Mouse (Mus musculus): ENCODE results near the gene Blzf1. TPM values are rescaled to one million over a fixed set of nuclear protein-coding genes. Genes with fewer than 3 reads are reported as not detected.
A peak's percentile ranks its signal among the peaks of the same experiment; 100 is the strongest.

Gene Blzf1
- polyA plus RNA-seq, 1 experiment, result 1.3 TPM

DNA sequence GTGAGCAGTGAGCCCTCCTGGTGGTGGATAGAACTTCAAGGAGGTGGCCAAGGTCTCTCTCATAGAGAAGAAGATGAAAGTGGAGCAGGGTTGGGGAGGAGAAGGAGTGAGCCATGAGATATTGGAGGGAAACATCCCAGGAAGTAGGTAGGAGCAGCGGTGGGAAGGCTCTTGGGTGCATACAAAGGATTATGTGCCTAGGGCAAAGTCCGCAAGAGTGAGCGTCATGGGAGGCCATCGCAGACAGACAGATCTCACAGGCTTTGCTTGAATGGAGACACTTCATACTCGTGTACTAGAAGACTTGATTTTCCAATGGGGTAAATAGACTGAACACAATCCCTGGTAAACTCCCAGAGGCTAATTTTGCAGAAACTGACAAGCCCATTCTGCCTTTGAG, 11.2 kb upstream of the Blzf1 start:
- no peak for DNase-seq (ENCODE audit: low read depth in 1 of 2, low spot score in 2 of 2)

GRCm38 (mm10) chr1:164317261-164317660, 10.0 kb upstream of the Blzf1 start:
- no peak for DNase-seq (ENCODE audit: low read depth in 1 of 2, low spot score in 2 of 2)
- H3K4me1 ChIP-seq (ENCODE audit: control insufficient read depth, insufficient read depth, insufficient read length), result no peaks in the 10 kb centered on the region
- no peaks in the 10 kb centered on the region for H3K36me3 ChIP-seq (ENCODE audit: control insufficient read depth, insufficient read depth, low read length)
- no peak overlapping the region for H3K4me3 ChIP-seq (ENCODE audit: extremely low read depth, insufficient read depth, insufficient read length)
- 89% methylated on average over 9 of the region's 9 CpGs for WGBS
- TF ChIP-seq POLR2A (IDR thresholded peaks at IDR 0.05; ENCODE audit: low read depth, low read length) (no peak), CTCF (IDR thresholded peaks at IDR 0.05; ENCODE audit: extremely low read depth, insufficient read depth, insufficient read length, insufficient replicate concordance) (no peak)
- no peak overlapping the region for H3K27ac ChIP-seq (ENCODE audit: insufficient read depth, low read length)
- H3K27me3 ChIP-seq (ENCODE audit: control insufficient read depth, insufficient read depth, low read length), result no peaks in the 10 kb centered on the region

More for the DNA sequence above, 11.2 kb upstream of the Blzf1 start:
- Histone ChIP-seq H3K27ac (ENCODE audit: insufficient read depth, low read length) (no peak overlapping the region), H3K4me3 (ENCODE audit: extremely low read depth, insufficient read depth, insufficient read length) (no peak overlapping the region), H3K27me3 (ENCODE audit: control insufficient read depth, insufficient read depth, low read length) (no peaks in the 10 kb centered on the region), H3K36me3 (ENCODE audit: control insufficient read depth, insufficient read depth, low read length) (no peaks in the 10 kb centered on the region), H3K4me1 (ENCODE audit: control insufficient read depth, insufficient read depth, insufficient read length) (no peaks in the 10 kb centered on the region)
- TF ChIP-seq POLR2A (IDR thresholded peaks at IDR 0.05; ENCODE audit: low read depth, low read length) (no peak), CTCF (IDR thresholded peaks at IDR 0.05; ENCODE audit: extremely low read depth, insufficient read depth, insufficient read length, insufficient replicate concordance) (no peak)
- 92% methylated on average over 5 of the region's 5 CpGs for WGBS

DNA sequence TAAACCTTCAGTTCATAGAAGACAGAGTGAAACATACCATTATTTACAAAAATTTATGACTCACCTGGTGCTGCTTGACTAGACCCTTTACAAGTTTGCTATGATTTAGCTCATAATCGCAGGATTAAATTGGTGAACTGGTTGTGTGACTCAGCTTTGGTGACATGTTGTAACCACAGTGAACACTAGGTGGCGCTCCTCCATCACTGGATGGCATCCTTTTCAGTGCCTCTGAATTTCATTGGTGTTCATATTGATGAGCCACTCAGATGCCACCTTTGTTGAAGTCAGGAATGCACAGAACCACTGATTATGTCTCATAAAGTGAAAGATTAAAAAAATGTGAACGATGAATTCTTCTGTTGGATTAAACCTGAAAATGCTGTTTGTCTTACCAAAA, 9.4 kb upstream of the Blzf1 start:
- Histone ChIP-seq H3K27me3 (ENCODE audit: control insufficient read depth, insufficient read depth, low read length) (no peaks in the 10 kb centered on the region), H3K4me1 (ENCODE audit: control insufficient read depth, insufficient read depth, insufficient read length) (no peaks in the 10 kb centered on the region), H3K27ac (ENCODE audit: insufficient read depth, low read length) (no peak overlapping the region), H3K4me3 (ENCODE audit: extremely low read depth, insufficient read depth, insufficient read length) (no peak overlapping the region), H3K36me3 (ENCODE audit: control insufficient read depth, insufficient read depth, low read length) (no peaks in the 10 kb centered on the region)
- TF ChIP-seq POLR2A (IDR thresholded peaks at IDR 0.05; ENCODE audit: low read depth, low read length), result no peak
- TF ChIP-seq CTCF (IDR thresholded peaks at IDR 0.05; ENCODE audit: extremely low read depth, insufficient read depth, insufficient read length, insufficient replicate concordance), result peak; percentile 80; the same call in 1 of the 2 replicates
- DNase-seq (ENCODE audit: low read depth in 1 of 2, low spot score in 2 of 2), result peak; percentile 31 to 60
- WGBS, result 30% methylated on average over 3 of the region's 3 CpGs

GRCm38 (mm10) chr1:164315266-164315665, 8.0 kb upstream of the Blzf1 start:
- Histone ChIP-seq H3K36me3 (ENCODE audit: control insufficient read depth, insufficient read depth, low read length) (no peaks in the 10 kb centered on the region), H3K4me1 (ENCODE audit: control insufficient read depth, insufficient read depth, insufficient read length) (no peaks in the 10 kb centered on the region), H3K4me3 (ENCODE audit: extremely low read depth, insufficient read depth, insufficient read length) (no peak overlapping the region), H3K27me3 (ENCODE audit: control insufficient read depth, insufficient read depth, low read length) (no peaks in the 10 kb centered on the region), H3K27ac (ENCODE audit: insufficient read depth, low read length) (no peak overlapping the region)
- TF ChIP-seq POLR2A (IDR thresholded peaks at IDR 0.05; ENCODE audit: low read depth, low read length), result no peak
- TF ChIP-seq CTCF (IDR thresholded peaks at IDR 0.05; ENCODE audit: extremely low read depth, insufficient read depth, insufficient read length, insufficient replicate concordance), result peak; percentile 41; the same call in 1 of the 2 replicates
- DNase-seq (ENCODE audit: low read depth in 1 of 2, low spot score in 2 of 2), result peak in 1 of 2 experiments; percentile 22
- 84% methylated on average over 8 of the region's 8 CpGs for WGBS

DNA sequence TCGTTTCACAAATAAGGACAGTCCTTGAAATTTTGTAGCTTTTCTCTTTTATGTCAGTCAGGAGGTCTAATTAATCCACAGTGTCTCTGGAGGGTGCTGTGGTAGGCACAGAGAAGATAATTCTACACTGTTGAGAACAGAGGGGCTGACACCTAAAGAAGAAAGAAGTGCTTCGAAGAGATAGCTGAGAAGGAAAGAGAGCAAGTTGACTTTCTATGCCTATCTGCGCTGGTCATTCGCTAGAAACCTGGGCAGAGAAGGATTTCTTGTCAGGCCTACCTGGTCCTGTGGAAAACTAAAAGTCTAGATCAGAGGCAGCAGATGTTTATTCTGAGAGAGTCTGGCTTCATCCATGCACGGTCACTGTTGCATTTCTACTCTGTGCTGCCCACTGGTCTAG, 6.8 kb upstream of the Blzf1 start:
- no peaks in the 10 kb centered on the region for H3K4me1 ChIP-seq (ENCODE audit: control insufficient read depth, insufficient read depth, insufficient read length)
- TF ChIP-seq CTCF (IDR thresholded peaks at IDR 0.05; ENCODE audit: extremely low read depth, insufficient read depth, insufficient read length, insufficient replicate concordance) (no peak), POLR2A (IDR thresholded peaks at IDR 0.05; ENCODE audit: low read depth, low read length) (no peak)
- WGBS, result 89% methylated on average over 5 of the region's 5 CpGs
- no peak overlapping the region for H3K27ac ChIP-seq (ENCODE audit: insufficient read depth, low read length)
- no peak overlapping the region for H3K4me3 ChIP-seq (ENCODE audit: extremely low read depth, insufficient read depth, insufficient read length)
- no peaks in the 10 kb centered on the region for H3K27me3 ChIP-seq (ENCODE audit: control insufficient read depth, insufficient read depth, low read length)
- no peak for DNase-seq (ENCODE audit: low read depth in 1 of 2, low spot score in 2 of 2)
- no peaks in the 10 kb centered on the region for H3K36me3 ChIP-seq (ENCODE audit: control insufficient read depth, insufficient read depth, low read length)

GRCm38 (mm10) chr1:164307922-164308321, 633 bp upstream of the Blzf1 start:
- no peak for TF ChIP-seq POLR2A (IDR thresholded peaks at IDR 0.05; ENCODE audit: low read depth, low read length)
- no peak overlapping the region for H3K27ac ChIP-seq (ENCODE audit: insufficient read depth, low read length)
- no peaks in the 10 kb centered on the region for H3K36me3 ChIP-seq (ENCODE audit: control insufficient read depth, insufficient read depth, low read length)
- DNase-seq (ENCODE audit: low read depth in 1 of 2, low spot score in 2 of 2), result no peak
- no peaks in the 10 kb centered on the region for H3K27me3 ChIP-seq (ENCODE audit: control insufficient read depth, insufficient read depth, low read length)
- no peaks in the 10 kb centered on the region for H3K4me1 ChIP-seq (ENCODE audit: control insufficient read depth, insufficient read depth, insufficient read length)
- WGBS, result 14% methylated on average over 10 of the region's 10 CpGs
- peak overlapping the region; percentile 61 for H3K4me3 ChIP-seq (ENCODE audit: extremely low read depth, insufficient read depth, insufficient read length)

GRCm38 (mm10) chr1:164303821-164304220, 3.5 kb downstream of the Blzf1 start, which contains the start of gene Nme7:
TSS of gene Nme7 (plus strand) at chr1:164304121.
- Histone ChIP-seq H3K27me3 (ENCODE audit: control insufficient read depth, insufficient read depth, low read length) (no peaks in the 10 kb centered on the region), H3K4me1 (ENCODE audit: control insufficient read depth, insufficient read depth, insufficient read length) (no peaks in the 10 kb centered on the region), H3K4me3 (ENCODE audit: extremely low read depth, insufficient read depth, insufficient read length) (no peak within 1 kb of the TSS), H3K27ac (ENCODE audit: insufficient read depth, low read length) (no peak within 1 kb of the TSS), H3K36me3 (ENCODE audit: control insufficient read depth, insufficient read depth, low read length) (peaks cover 18% of the 10 kb centered on the region)
- no peak for DNase-seq (ENCODE audit: low read depth in 1 of 2, low spot score in 2 of 2)
- WGBS, result 95% methylated on average over 5 of the region's 5 CpGs
- TF ChIP-seq CTCF (IDR thresholded peaks at IDR 0.05; ENCODE audit: extremely low read depth, insufficient read depth, insufficient read length, insufficient replicate concordance), result no peak
- TF ChIP-seq POLR2A (IDR thresholded peaks at IDR 0.05; ENCODE audit: low read depth, low read length), result no peak

Data from spleen, adult 2 months (tissue).